Mouse (Mus musculus) testis, postnatal 10 days (tissue): ENCODE results near the gene Cdk5rap2.

Experiments used
- DNase-seq: peaks from one replicate; pipeline ENCODE4 v3.0.0; 2021; ENCODE audit warnings: low spot score

Cdk5rap2 gene

GRCm38 (mm10) chr4:70409994-70410721, at the start of gene Cdk5rap2:
Cdk5rap2 (minus strand) TSS chr4:70410443.
- peak; percentile 94 for DNase-seq

- DNase-seq = no peak
These were observed 41.9 kb upstream of the Cdk5rap2 start for GRCm38 (mm10) chr4:70452161-70452560.

- DNase-seq = peak; percentile 56
These were observed 41.5 kb upstream of the Cdk5rap2 start for GRCm38 (mm10) chr4:70451750-70452149.

GRCm38 (mm10) chr4:70449668-70450067, 39.4 kb upstream of the Cdk5rap2 start:
- no peak for DNase-seq

GRCm38 (mm10) chr4:70446774-70447173, 36.5 kb upstream of the Cdk5rap2 start:
- no peak for DNase-seq

- DNase-seq = no peak
These were observed 10.0 kb upstream of the Cdk5rap2 start for GRCm38 (mm10) chr4:70420202-70420601.

- DNase-seq = no peak
These were observed 1.9 kb upstream of the Cdk5rap2 start for GRCm38 (mm10) chr4:70412126-70412525.

- DNase-seq = no peak
These were observed 787 bp downstream of the Cdk5rap2 start for GRCm38 (mm10) chr4:70409456-70409855.

GRCm38 (mm10) chr4:70402109-70402819, 8.0 kb downstream of the Cdk5rap2 start:
- DNase-seq = peak; percentile 49

- no peak for DNase-seq
These were observed 10.8 kb downstream of the Cdk5rap2 start for GRCm38 (mm10) chr4:70399476-70399875.

- DNase-seq = no peak
These were observed 11.2 kb downstream of the Cdk5rap2 start for GRCm38 (mm10) chr4:70399074-70399473.

- DNase-seq = no peak
These were observed 12.2 kb downstream of the Cdk5rap2 start for GRCm38 (mm10) chr4:70398088-70398487.

- DNase-seq = no peak
These were observed 13.5 kb downstream of the Cdk5rap2 start for GRCm38 (mm10) chr4:70396701-70397100.

GRCm38 (mm10) chr4:70394736-70395135, 15.5 kb downstream of the Cdk5rap2 start:
- DNase-seq = no peak

GRCm38 (mm10) chr4:70391760-70392372, 18.4 kb downstream of the Cdk5rap2 start:
- no peak for DNase-seq

- no peak for DNase-seq
These were observed 19.2 kb downstream of the Cdk5rap2 start for GRCm38 (mm10) chr4:70391073-70391472.

GRCm38 (mm10) chr4:70386206-70386605, 24.0 kb downstream of the Cdk5rap2 start:
- no peak for DNase-seq

GRCm38 (mm10) chr4:70377359-70377758, 32.9 kb downstream of the Cdk5rap2 start:
- peak; percentile 45 for DNase-seq

GRCm38 (mm10) chr4:70365061-70365858, 45.0 kb downstream of the Cdk5rap2 start:
- DNase-seq = no peak

GRCm38 (mm10) chr4:70361366-70361765, 48.9 kb downstream of the Cdk5rap2 start:
- DNase-seq = no peak

- peak; percentile 53 for DNase-seq
These were observed 54.4 kb downstream of the Cdk5rap2 start for GRCm38 (mm10) chr4:70355659-70356350.

- DNase-seq = no peak
These were observed 55.8 kb downstream of the Cdk5rap2 start for GRCm38 (mm10) chr4:70354448-70354847.
